Mouse (Mus musculus): ENCODE measurements around the gene Usp12. TPM values are rescaled to one million over a fixed set of nuclear protein-coding genes. Genes with fewer than 3 reads are reported as not detected.
A peak's percentile ranks its signal among the peaks of the same experiment; 100 is the strongest.

Gene Usp12
- total RNA-seq, 2 experiments from 2014 or later, result 14.2 to 35.3 TPM

DNA sequence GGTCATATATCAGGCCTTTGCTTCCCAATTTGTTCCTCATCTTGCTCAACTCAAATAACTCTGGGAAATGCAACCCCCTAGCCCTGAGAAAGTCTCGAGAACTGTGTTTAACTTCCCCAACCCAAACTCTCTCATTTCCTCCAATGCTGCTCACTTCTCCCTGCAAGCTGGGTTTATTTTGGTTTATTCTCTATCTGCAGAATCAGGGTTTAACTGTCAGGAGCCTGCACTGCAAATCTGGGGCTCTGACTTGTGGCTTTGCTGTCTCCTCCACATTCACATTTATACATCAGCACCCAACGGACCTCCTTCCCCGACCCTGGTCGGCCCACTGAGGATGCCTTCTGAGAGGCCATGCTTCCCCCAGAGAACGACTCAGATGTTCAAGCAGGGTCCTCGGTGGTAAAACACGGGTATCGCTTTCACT, 11.2 kb upstream of the Usp12 start:
- peak; percentile 76 for ATAC-seq (replicated peaks; ENCODE audit: poor library complexity)

DNA sequence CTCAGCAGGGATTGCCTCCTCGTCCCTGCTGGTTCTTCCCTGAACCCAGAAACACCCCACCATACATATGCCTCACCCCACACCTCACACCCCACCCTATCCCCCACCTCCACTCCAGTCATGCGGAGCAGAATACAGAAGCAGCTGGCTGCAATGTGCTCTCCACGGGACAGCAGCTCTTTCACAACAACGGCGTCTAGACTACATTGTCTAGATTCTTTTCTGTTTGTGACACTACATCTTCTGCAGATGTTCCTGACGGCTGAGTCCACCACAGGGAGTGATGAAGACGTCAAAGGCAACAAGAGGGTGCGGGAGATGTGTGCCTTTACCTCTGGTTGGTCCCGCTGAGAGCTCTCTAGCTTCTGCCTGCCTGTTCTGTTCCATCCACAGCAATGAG, 3.2 kb upstream of the Usp12 start:
- ATAC-seq (replicated peaks; ENCODE audit: poor library complexity), result no peak

- no peak for ATAC-seq (replicated peaks; ENCODE audit: poor library complexity)
Measured at GRCm38 (mm10) chr5:146795728-146796127, 922 bp upstream of the Usp12 start.

DNA sequence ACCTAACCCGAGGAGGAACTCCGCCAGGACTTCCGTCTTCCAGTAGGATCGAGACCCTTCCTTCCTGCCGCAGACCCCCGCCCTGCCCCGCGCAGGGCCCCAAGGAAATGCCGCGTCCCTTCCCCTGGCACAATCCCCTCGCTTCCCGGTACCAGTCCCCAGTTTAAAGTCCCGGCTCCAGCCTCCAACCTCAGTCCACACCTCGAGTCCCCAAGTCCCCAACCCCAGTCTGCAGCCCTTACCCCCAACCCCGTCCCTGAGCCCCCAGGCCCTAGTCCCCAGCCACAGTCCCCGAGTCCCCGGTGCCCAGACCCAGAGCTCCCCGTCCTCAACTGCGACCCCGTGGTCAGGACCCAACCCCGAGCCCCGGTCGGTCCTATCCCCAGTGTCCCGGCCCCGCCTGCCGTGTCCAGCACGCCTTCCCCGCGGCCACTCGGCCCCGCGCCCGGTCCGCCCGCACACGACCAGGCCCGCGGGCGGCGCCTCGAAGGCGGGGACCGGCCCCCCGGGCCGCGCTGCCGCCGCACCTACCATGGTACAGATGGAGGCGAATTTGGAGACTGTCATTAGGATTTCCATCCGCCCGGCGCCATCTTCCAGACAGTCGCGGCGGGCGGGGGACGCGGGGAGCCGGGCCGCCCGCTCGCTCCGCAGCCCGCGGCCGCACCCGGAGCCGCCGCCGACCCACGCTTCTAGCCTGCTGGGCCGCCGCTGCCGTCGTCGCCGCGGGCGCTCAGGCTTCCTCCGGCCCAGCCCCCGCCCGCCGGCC, 538 bp downstream of the Usp12 start:
- no peak; the same call in 1 of the 2 replicates for ATAC-seq (replicated peaks; ENCODE audit: poor library complexity)

DNA sequence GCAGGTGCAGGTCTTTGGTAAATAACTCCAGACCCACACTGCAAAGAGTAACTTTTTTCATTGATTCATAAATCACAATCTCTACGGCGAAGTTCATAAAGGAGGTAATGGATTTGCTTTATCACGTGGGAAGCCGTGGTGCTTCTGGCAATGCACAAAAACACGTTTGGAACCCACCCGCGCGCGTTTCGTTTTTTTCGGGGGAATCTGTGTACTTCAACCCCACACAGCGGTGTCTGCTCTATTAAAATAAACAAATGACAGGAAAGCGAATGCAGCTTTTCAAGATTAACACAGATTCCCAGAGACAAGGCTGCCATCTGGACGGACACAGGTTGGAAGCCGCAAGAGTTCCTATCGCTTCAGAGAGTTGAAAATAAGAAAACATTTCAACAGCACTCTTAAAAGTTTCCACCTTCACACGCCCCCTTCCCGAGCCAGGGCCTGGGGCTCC, 1.1 kb downstream of the Usp12 start:
- ATAC-seq (replicated peaks; ENCODE audit: poor library complexity), result 0 out of 2 replicates have a peak, but pooled peaks have one; percentile 6

DNA sequence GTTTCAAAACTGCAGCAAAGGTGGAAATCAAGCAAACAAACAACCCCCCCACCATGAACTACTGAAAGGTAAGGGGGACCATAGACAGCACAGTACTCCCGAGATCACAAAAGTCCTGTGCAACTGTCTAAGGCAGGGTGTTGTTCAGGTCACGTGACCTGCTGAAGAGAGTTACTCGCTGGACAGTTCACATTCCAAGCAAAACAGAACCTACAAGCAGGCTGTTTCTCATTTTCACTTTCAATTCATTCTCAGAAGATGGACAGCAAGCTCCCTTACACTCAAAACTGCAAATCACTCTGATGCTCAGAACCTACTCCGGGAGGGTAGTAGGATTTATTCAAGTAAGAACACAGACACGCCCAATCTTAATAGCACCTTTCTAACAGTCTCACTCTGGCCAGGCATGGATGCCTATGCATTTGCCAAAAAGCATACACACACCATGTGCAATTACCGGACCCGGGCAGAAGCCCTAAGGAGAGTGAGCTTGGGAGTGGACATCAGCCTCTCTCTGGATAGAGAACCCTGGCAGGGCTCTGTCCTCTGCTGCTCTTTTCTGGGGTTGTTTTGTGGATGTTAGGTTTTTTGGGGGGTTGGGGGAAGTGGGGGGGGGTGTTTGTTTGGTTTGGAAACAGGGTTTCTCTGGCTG, 2.5 kb downstream of the Usp12 start:
- ATAC-seq (replicated peaks; ENCODE audit: poor library complexity), result peak; percentile 6; the same call in 1 of the 2 replicates

- no peak for ATAC-seq (replicated peaks; ENCODE audit: poor library complexity)
Measured at GRCm38 (mm10) chr5:146790944-146791343, 3.9 kb downstream of the Usp12 start.

- 0 out of 2 replicates have a peak, but pooled peaks have one; percentile 13 for ATAC-seq (replicated peaks; ENCODE audit: poor library complexity)
Measured at GRCm38 (mm10) chr5:146789413-146789812, 5.4 kb downstream of the Usp12 start.

GRCm38 (mm10) chr5:146786123-146786522, 8.7 kb downstream of the Usp12 start:
- no peak for ATAC-seq (replicated peaks; ENCODE audit: poor library complexity)

- no peak for ATAC-seq (replicated peaks; ENCODE audit: poor library complexity)
Measured at GRCm38 (mm10) chr5:146783891-146784290, 10.9 kb downstream of the Usp12 start.

DNA sequence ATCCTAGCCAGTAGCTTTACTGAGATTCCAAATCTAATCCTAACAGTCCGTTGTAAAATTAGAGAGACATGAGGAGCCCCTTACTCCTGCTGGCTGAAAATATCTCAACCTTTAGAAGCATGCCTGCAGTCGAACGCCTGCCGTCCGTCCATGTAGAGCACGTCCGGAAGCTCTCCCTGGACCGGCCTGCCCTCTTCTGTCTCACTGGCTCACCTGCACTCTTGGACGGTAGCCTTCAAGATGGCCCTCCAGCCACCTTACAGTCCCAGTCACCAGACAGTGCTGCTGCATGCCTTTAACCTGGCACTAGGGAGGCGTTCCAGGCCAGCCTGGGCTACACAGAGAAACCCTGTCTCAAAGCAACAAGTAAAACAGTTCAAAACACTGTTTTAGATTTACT, 11.5 kb downstream of the Usp12 start:
- no peak for ATAC-seq (replicated peaks; ENCODE audit: poor library complexity)

DNA sequence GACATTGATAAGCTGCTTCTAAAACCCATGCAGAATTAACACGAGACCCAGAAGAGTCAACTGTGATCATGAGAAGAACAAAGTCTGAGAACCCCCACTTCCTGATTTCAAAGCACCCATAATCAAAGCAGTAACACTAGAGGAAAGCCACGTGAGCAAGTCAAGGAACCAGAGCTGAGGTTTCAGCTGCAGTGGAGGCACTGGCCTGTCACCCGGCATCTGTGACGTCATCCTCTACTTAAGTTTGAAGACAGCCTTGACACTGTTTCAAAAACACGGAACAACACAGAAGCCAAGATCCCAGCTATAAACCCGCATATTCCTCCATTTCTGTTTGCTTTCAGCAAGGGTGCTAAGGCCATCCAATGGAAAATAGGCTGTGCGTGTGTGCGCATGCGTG, 13.1 kb downstream of the Usp12 start:
- ATAC-seq (replicated peaks; ENCODE audit: poor library complexity), result peak; percentile 78

DNA sequence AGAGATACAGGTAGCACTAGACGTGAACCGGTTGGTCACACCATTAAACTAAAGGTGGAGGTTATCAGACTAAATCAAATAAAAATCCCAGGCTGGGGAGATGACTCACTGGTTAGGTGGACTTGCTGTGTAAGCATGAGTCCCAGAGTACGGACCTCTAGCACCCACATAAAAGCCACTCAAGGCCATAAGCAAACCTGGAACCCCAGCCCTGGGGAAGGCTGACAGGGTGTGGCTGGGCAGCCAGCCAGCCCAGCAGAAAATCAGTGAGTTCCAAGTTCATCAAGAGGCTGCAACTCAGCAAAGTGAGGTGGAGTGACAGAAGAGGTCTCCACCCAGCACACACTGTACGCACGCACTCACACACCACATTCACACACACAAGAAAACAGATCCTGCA, 14.9 kb downstream of the Usp12 start:
- ATAC-seq (replicated peaks; ENCODE audit: poor library complexity), result peak; percentile 16; the same call in 1 of the 2 replicates

DNA sequence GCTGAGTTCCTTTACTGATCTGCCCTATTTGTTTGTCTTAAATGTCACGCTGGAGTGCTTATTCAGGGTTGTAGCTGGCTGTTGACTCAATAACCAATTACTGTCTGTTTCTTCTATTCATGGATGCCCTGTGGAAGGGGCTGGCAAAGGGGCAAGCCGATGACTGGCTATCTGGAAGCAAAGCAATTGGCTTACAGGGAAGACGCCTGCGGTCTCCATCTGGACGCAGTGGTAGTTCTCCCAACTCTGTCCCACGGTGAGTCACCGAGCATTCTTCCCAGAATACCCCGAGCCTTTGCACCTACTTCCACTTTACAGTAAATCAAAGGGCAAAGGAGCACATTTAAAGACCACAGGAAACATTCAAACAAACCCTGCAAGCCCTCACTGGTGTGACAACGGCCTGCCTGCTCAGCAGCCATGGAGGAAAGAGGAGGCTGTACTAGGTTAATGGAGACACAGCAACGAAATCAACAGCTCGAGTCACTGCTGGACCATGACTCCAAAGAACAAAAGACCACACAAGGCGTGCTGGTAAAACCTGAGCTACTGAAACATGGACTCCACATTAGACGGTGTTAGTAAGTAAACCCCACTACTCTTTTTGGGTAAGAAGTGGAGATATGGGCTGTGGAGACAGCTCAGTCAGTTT, 17.7 kb downstream of the Usp12 start:
- ATAC-seq (replicated peaks; ENCODE audit: poor library complexity), result 0 out of 2 replicates have a peak, but pooled peaks have one; percentile 13

DNA sequence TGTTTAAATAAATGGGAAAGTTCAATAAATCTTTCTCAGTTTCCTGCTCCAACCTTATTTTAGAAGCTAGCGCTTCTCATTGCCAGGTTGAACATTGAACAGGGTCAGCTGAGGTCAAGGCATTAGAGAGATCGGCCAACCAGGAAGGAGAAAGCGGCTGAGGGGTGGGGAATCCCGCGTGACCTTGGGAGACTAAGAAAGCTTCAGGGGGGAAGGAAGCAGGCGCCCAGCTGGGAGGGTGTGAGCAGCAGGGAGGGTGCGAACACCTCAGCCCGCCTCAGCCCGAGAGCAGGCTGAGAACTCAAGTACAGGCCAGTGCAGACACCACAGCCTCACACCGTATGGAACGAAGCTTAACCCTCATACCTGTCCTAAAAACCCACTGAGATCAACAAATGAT, 22.8 kb downstream of the Usp12 start:
- peak; percentile 92 for ATAC-seq (replicated peaks; ENCODE audit: poor library complexity)

GRCm38 (mm10) chr5:146770002-146770848, 24.6 kb downstream of the Usp12 start:
- ATAC-seq (replicated peaks; ENCODE audit: poor library complexity), result no peak

DNA sequence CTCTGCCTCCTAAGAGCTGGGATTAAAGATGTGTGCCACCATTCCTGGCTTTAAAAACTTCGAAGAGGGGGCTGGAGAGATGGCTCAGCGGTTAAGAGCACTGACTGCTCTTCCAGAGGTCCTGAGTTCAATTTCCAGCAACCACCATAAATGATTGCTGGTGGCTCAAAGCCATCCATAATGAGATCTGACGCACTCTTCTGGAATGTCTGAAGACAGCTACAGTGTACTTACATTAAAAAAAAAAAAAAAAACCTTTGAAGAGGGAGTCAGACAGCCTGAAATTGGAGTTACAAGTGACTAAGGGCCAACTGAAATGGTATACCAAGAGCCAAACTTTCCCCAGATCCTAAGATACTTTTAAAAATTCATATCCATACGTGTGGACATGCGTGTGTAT, 29.0 kb downstream of the Usp12 start:
- ATAC-seq (replicated peaks; ENCODE audit: poor library complexity), result no peak

- no peak for ATAC-seq (replicated peaks; ENCODE audit: poor library complexity)
Measured at GRCm38 (mm10) chr5:146759159-146759558, 35.6 kb downstream of the Usp12 start.

DNA sequence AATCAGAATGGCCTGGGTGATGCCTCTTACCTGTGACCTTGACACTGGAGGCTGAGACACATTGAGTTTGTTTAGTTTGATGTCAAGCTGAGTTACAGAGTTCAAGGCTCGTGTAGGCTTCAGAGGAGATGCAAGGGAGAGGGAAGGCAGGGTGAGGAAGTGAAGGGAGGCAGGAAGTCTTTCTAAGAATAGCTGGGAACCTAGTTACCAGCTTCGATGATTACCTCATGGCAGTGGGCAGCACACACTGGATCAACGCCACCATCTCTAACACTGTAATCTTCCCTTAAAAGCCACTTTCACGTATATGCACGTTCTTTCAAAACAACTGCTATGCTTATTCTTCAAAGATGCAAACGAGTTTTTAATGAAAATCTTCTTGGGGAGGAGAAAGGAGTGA, 36.9 kb downstream of the Usp12 start:
- ATAC-seq (replicated peaks; ENCODE audit: poor library complexity), result 0 out of 2 replicates have a peak, but pooled peaks have one; percentile 52

DNA sequence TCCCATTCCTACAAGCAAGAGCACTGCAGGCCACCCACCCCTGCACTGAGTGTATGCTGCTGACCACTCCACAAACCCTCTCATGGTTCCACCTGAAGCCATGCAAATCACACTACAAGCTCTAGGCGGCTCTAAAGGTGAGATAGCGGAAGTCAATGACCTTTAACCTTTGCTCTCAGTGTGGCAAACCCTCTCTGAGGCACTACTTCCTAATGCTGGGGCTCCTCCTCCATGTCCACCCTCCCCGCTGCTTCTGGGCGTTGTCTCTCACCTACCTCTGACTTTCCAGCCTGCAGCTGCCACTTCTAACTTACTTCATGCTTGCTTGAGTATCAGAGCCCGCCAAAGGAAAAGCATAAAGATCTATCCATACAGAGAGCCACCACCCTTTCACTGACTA, 37.5 kb downstream of the Usp12 start:
- ATAC-seq (replicated peaks; ENCODE audit: poor library complexity), result no peak

DNA sequence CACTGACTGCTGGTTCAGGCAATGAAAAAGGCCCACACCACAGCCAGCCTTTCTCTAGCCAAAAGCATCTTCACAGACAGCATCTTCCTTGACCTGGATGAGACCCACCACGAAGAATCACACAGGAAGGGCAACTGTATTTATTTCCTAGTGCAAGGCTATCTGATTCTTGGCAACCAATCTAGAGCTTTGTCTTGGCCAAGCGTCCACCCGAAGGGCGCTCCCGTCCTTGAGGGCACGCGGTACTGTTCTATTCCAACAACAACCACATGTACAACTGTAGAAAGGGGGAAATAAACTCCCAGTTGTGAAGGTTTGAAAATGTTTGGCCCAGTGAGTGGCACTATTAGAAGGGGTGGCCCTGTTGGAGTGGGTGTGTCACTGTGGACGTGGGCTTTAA, 41.6 kb downstream of the Usp12 start:
- no peak for ATAC-seq (replicated peaks; ENCODE audit: poor library complexity)

Measured in megakaryocyte progenitor cell, adult 5-6 weeks (primary cell).